Mouse (Mus musculus) CH12F3 (cell line): ENCODE data around the gene Slc46a1.

ENCODE experiments used
- in situ Hi-C: fragments of 300-500 bp; cut with MboI; formaldehyde crosslinking; loops from 2 replicates; pipeline ENCODE4 v1.14.3; 2020; ENCODE audit warnings: low sequenced_read_pairs

Gene Slc46a1

GRCm38 (mm10) chr11:78465568-78466180 lies at the start of gene Slc46a1:
Slc46a1 (plus strand) TSS chr11:78465697.
- in situ Hi-C loops, result no loop called here

- in situ Hi-C loops, result no loop called here
Observed at GRCm38 (mm10) chr11:78416854-78417253, 48.6 kb upstream of the Slc46a1 start.

DNA sequence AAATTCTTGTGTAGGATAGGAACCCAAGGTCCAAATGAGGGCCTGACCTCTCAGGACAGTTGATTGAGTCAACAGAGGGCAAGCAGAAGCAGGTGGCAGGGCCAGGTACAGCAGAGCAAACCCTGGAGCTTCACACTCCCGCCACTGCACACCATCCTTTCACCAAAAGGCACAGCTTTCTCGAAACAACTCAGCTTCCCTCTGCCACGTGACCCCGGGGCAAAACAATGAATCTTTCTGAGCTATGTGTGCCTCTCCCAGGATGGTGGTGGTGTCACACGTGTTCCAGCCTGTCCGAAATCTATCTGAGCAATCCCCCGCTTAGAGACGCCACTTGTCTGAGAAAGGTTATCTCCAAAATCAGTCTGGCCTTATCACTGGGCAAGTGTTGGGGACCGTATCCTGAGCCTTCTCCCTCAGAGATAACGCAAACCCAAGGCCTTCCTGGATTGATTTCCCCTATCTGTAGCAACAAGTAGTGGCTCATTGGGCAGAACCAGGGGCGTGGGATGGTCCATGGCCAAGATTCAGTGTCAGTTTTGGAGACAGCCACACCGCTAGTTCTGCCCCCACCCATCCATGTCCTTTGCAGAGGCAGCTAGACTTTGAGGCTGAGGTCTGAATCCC lies 45.1 kb upstream of the Slc46a1 start:
- in situ Hi-C loops, result no loop called here

GRCm38 (mm10) chr11:78421201-78422009 lies 44.1 kb upstream of the Slc46a1 start:
- in situ Hi-C loops, result no loop called here

DNA sequence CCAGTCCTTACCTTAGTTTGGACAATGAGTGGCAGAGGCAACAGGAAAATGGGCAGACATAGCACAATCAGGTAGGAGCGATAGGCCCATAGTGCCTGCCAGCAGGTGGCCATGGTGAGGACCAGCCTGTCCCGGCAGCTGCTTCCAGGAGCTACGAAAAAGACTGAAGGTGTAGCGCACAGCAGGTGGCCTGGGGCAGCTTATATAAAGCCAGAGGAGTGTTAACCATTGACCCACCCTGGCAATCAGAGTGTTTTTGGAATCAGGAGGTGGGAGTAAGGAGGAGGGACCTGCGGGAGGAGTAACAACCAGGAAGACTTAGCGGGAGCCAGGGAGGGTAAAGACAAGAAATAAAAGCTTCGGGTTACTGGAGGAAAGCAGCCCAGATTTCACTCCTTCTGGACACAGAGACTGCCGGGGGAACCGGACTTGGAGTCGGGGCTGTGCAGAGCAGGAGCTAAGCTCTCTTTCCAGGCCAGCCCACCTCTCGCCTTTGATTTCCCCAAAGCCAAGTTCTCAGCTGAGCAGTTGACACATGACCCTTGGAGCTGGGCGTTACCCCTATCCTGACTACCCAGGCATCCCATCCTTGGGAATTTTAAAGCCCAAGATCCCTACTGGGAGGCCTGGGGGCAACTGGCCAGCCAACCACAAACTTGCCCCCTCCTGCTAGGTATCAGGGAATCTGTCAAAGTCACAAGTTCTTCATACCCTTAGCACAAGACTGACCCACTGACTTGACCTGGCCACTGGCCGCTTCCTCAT lies 43.3 kb upstream of the Slc46a1 start, which contains the start of gene Slc13a2:
Slc13a2 (minus strand) TSS at position 163 of the 765 bp plus-strand sequence.
- in situ Hi-C loops, result no loop called here

GRCm38 (mm10) chr11:78424352-78424751 lies 41.1 kb upstream of the Slc46a1 start:
- in situ Hi-C loops, result no loop called here

DNA sequence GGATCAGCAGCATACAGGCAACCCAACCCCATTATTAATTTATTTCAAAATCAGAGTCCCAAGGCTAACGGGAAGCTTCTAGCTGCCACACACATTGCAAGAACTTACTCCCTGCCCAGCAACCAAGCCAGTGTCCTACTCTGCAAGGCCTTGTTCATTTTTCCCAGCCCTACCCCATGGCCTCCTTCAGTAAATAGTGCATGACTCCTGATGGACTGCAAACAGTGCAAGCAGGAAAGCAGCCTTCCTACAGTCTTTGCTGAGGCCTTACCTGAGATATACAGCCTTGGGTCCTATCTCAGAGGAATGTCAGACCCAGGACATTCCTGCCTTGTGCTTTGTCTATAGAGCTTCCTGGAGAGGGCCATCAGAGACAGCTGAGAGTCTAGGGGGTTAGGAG lies 39.9 kb upstream of the Slc46a1 start:
- in situ Hi-C loops, result no loop called here

GRCm38 (mm10) chr11:78427655-78428054 lies 37.8 kb upstream of the Slc46a1 start:
- in situ Hi-C loops, result no loop called here

DNA sequence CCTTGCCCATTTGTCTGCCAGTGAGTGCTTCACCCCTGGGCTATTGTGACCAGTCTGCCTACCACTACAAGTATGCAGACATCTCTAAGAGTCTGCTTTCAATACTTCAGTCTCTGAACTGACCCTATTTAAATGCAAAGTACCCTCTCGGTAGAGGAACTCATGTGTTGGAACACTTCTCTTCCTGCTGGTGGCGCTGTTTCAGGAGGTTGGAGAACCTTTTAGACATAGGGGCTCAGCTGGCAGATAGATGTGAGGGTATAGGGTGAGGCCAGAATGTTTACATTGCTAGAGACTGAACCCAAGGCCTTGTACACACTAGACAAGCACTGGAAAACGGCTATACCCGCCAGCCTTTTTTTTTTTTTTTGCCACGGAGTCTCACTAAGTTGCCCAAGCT lies 37.2 kb upstream of the Slc46a1 start:
- in situ Hi-C loops, result no loop called here

DNA sequence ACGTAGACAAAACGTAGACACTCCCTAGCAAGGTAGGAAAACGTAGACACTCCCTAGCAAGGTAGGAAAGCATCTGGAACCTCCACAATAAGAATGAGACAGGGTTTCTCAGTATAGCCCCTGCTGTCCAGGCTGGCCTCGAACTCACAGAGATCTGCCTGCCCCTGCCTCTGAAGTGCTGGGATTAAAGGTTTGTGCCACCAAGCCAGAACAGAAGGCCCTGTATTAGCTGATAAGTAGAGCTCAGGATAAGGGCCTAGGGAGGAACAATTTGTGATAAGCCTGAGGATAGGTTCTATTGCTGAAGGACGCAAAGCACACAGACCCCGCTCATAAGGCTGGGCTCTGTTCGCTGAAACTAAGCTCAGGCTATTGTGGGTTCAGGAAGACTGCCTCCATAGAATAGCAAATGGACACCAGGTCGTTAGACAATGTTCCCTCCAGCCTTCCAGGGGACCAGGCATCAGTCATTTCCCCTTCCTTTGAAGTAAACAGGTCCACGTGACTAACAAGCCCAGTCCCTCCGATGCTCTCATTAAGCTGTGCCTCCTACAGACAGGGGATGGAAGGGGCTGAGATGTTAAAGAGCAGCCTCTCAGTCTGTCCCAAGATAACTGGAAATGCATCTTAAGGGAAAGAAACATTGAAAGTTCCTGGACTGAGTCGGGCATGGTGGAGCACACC lies 35.2 kb upstream of the Slc46a1 start:
- in situ Hi-C loops, result no loop called here

- in situ Hi-C loops, result no loop called here
Observed at GRCm38 (mm10) chr11:78431176-78431575, 34.3 kb upstream of the Slc46a1 start.

DNA sequence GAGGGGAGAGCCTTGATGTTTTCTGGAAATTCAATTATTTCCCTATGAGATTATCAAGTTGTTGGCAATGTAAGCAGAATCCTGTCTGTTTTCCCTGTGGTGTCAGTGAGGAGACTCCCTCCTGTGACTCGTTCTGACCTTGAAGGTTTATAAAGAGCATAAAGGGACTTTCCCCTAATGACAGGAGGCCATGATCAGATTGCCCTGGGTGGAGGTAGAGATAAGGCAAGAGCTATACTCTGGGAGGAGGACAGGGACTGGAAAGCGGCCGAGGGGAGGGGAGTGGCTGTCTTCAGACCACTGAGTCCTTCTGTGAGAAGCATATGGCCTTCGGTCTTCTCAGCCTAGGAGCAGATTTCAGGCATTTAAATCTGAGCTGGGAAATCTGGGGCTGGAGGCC lies 31.4 kb upstream of the Slc46a1 start:
- in situ Hi-C loops, result no loop called here

DNA sequence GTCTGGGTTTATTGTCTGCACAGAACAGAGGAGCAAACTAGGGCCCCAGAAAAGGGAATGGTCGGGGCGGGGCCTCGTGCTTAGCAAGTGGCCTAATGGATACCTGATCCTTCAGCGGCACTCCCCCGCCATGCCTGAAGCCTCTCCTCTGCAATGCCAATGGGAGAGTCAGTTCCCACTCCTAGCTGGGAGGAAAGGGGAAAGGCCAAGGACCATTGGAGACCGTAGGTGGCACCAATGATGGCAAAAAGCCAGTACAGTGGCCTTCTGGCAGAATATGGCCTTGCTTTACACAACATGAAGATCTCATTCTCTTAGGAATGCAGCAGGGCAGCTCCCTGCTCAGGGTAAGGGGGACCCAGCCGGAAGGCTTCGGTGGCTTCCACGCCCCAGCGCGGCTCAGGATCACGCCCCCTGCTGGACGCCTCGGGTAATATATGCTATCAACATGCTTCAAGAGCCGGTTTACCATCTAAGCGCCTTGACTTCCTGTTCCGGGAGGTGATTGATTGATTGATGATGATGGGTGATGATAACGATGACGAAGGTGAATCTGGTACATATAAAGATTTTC lies 29.6 kb upstream of the Slc46a1 start:
- in situ Hi-C loops, result no loop called here

- in situ Hi-C loops, result no loop called here
Observed at GRCm38 (mm10) chr11:78437182-78437581, 28.3 kb upstream of the Slc46a1 start.

GRCm38 (mm10) chr11:78438399-78438930 lies 27.0 kb upstream of the Slc46a1 start:
- in situ Hi-C loops, result no loop called here

- in situ Hi-C loops, result no loop called here
Observed at GRCm38 (mm10) chr11:78443115-78443514, 22.4 kb upstream of the Slc46a1 start.

DNA sequence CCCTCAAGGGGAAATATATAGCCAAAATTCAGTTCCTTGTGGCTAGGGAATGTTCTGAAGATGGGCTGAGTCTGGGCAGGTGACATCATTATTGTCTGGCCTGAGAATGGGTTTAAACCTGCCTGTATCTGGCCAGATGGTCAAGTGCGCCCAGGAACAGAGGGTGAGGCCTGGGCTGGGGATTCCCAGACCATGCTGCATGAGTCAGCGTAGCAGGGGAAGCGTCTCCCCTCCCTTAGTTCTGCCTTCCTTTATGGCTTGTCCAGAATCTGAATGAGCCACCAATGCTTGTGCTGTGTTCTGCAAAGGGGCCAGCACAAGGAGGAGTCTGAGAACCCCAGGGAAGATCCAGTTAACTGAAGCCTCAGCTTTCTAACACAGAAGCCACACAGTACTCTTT lies 18.3 kb upstream of the Slc46a1 start:
- in situ Hi-C loops, result no loop called here

- in situ Hi-C loops, result no loop called here
Observed at GRCm38 (mm10) chr11:78448242-78448641, 17.3 kb upstream of the Slc46a1 start.

- in situ Hi-C loops, result no loop called here
Observed at GRCm38 (mm10) chr11:78450337-78450736, 15.2 kb upstream of the Slc46a1 start.

GRCm38 (mm10) chr11:78453675-78454074 lies 11.8 kb upstream of the Slc46a1 start:
- in situ Hi-C loops, result no loop called here
